Mouse (Mus musculus) inflammation-experienced regulatory T-cells, adult 6 months (primary cell): ENCODE data around the gene Sestd1. TPM values are rescaled to one million over a fixed set of nuclear protein-coding genes. Genes with fewer than 3 reads are reported as not detected.

ENCODE experiments used
- ATAC-seq: one replicate; pipeline ENCODE4 v1.8.0; 2017
- polyA plus RNA-seq, 3 experiments: library from polyadenylated mRNA; unstranded; fragments of 100-300 nt; shearing (Covaris generic); gene quantifications; one replicate each; pipeline ENCODE4 v1.2.1; 2017

Gene Sestd1
- polyA plus RNA-seq, 3 experiments from 2014 or later = 0.05 to 0.33 TPM; not detected in 1

DNA sequence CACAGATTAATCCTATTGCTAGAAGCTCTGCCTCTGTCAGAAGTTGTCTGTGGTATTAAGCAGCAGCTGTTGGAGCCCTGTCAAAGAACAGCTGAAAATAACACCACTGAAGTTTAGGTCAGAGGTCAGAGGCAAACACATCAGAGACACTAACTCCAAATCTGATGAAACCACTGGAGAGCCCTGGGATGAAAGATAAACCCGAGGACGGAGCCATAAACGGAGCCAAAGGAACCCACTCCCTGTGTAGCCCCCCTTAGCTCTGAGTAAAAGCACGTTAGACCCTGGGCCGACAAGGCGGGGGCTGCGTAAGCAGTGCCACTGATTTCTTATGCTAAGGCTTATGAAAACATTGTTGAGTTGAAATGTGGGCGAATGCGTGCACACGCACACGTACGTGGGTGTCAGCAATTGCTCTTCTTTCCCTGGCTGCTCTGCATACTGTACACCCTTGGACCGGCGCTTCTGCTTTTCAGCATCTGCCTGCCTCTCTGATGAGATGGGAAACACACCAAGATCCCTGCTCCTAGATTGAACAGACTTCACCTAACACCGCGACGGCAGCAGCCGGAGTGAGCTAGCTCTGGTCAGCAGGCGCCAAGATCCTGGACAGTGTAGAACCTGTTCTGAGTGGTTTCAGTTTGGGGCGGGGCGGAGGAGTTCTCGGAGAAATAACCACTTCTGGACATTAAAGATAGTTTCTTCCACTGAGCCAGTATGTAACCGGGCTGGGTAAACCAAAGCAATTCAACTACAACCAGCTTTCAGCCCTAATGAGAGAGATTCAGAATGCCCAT, 108.8 kb downstream of the Sestd1 start:
- no peak for ATAC-seq

DNA sequence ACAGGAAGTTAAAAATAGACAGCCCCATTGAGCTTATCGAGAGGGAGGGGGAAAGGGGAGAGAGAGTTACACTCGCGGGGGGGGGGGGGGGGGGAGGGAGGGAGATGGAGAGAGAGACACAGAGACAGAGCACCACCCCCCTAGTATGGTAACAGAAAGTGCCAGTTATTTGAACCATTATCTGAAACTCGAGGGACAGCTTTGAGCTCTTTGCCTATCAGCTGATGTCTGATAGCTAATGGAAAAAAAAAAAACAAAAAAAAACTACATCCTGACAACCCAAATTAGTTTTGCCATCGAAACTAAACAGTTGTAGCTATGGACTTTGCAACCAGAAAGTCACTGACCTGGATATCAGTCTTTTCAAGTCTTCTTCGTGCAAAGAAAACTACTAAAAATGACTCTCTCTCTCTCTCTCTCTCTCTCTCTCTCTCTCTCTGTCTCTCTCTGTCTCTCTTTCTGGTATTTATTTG, 109.7 kb downstream of the Sestd1 start, which contains the start of gene Ccdc141:
Ccdc141 (minus strand) TSS at position 4 of the 473 bp plus-strand sequence.
- ATAC-seq = no peak

DNA sequence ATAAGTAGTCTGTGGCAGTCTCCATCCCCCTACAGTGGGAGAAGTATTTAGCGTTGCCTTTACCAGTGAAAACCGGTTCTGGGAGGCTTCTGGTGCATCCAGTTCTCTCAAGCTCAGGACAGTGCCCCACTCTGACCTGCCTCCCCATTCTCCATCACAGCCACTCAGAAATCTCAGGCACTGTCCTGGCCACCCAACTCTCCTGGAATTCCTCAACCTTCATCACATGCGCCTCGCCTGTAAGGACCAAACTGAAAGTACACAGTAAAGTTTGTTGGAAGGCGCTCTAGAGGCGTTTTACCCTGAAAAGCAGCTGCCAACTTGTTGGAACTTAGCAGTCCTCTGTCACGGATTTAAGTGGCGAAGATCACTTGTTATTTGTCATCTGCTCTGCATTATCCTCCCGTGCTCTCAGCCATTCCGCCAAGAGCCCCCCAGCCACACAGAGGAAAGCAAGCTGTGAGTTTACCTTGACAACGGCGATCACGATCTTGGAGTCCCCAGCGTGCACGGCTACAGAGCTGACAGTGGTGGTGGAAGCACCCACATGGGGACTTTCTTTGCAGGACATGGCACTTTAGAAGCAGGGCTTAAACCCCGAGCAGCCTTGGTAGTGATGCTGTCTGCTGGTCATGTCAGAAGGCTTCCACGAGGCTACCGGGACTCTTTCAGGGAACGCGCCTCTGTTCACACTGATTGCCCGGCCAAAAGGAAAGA, 110.3 kb downstream of the Sestd1 start:
- ATAC-seq = peak; percentile 64

DNA sequence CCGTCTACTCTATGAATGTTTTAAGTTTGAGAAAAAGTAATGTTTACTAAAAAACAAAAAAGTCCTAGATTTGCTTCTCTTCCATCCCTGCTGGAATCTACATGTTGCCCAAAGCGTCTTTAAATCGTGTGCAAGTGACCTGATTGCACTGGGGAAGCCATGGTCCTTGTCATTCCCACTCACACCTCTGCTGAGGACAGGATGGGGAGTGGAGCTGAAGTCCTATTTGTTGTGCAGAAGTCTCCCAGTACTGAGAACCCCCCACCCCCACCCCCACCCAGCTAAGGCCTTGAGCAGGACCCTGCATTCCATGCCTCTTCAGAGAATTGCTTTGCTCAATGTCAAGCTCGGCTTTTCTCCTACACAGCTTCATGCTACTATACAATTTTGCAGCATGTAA, 111.2 kb downstream of the Sestd1 start:
- no peak for ATAC-seq

DNA sequence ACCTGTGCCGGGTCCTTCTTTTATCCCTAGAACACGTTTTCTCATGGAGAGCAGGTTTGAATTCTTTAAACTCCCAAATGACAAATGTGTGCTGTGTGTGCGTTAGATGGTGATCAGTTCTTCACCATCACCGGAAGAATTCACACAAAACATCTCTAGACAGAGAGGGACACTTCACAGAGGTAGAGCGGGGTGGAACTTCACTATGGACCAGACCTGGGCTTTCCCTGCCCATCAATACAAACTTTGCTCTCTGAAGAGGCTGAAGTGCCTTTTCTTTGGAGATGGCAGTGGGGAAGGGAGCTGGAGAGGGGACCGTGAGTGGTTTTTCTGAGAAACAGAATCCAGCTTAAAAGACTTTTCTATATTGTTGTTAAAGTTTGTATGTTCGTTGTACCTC, 111.6 kb downstream of the Sestd1 start:
- ATAC-seq = no peak

DNA sequence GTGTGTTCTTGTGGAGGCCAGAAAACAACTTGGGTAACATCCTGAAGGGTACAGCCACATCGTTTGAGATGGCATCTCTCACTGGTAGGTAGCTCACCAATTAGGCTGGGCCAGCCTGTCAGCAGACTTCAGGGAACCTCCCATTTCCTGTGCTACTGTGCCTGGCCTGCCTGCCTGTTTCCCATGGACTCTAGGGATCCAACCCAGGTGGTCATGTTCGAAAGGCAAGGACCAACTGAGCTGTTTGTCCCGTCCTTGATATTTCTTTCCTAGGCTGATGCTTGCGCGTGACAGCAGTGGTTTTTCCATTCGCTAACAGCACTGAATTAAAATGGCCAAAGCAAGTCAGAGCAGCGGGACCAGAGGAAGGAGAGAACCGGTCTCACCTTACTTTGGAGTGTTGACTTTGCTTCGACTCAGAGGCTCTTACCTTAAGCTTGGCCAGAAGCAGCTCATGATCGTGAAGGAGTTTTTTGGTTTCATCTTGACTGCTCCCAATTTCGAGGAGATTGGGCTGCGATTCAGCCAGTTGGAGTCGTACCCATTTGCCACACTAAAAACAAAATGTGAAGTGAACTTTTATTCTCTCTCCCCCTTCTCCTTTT, 112.2 kb downstream of the Sestd1 start:
- ATAC-seq = no peak

DNA sequence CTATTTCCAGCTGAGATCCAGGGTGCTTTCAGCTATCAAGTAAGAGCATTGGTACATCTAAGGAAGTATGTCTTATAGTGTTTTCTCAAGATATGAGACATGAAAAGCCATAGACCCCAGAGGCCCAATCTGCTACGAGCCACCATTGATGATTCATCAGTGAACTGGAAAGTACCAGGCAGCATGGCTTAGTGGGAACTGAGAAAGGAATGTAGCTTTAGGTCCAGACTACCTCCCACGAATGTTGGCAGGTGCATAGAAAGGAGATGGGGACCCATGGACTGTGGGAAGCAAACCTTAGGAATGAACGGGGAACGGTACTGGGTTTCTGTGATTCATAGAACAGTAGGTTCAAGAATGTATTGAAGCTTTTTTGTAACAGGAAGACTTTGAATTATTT, 114.0 kb downstream of the Sestd1 start:
- no peak for ATAC-seq

DNA sequence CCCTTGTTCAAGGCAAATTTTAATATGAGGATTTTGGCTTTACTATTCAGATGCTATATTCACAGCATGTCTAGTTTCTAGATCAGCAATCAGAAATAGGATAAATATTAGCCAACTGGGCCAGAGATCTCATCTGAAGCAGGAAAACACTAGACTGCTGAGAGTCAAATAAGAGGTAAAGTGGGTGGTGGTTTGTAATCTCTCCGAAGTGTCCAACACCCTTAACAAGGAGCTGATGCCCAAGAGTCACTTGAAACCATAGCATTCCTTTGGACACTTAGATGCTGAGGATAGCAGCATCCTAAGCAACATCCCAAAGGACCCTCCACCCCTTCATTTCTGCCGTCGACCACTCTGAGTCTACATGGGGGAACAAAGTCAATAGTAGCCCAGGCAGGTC, 115.7 kb downstream of the Sestd1 start:
- no peak for ATAC-seq

DNA sequence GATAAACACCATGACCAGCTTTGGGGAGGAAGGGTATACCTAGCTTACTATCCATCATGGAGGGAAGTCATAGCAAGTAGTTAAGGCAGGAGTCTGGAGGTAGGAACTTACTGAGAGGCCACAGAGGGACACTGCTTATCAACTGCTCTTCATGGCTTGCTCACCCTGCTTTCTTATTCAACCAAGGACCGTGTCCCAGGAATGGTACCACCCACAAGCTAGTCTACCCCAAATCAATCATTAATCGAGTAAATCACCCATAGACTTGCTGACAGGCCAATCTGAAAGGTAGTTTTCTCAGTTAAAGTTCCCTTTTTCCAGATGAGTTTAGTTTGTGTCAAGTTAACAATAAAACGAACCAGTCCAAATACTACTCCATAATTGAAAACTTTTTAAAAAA, 117.0 kb downstream of the Sestd1 start:
- no peak for ATAC-seq

DNA sequence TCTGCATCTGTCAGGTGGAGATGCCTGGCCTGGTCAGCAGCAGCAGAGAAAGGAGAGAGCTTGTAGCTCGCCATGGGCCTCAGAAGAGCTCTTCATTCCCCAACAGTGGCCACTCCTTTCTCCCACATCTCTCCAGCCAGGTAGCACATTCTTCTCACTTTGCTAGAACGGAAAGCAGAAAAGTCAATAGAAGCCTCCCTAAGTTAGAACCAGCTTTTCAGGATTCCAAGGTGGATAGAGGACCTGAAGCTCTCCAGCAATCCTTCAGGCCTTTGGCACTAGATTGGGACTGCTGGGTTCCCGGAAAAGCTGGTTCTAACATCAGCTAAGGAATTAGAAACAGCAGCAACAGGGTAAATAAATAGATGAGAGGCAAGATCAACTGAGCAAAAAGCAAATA, 118.3 kb downstream of the Sestd1 start:
- ATAC-seq = no peak

DNA sequence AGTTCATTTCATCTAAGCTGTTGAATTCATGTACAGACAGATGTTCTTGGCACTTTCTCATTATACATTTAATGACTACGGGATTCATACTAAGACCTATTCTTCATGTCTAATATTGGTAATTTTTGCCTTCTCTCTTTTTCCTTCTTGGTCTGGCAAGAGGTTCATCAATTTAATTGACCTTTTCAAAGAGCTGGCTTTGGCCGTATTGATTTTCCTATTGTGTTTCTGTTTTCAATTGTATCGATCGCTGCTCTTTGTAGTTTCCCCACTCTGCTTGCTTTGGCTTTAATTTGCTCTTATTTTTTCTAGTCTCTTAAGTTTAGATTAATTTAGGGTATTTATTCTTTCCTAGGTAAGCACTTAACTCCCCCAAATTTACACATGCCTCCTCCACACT, 122.8 kb downstream of the Sestd1 start:
- no peak for ATAC-seq

DNA sequence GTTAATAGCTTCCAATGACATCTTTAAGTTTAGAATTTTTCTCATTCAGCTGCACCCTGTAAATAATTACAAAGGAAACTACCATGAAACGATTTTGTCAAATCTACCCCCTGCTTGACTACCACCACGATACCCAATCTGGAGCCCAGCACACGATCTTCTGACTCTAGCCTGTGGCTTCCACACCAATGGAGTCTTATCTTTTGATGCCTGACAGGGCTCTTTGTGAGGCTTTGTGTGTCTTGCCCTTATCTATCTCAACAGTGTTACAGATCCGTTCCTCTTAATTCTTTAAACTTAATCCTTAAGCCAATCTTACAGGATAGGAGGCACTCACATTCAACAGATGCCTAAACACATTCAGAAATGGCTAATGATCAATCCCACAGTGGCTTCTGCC, 126.3 kb downstream of the Sestd1 start:
- no peak for ATAC-seq

DNA sequence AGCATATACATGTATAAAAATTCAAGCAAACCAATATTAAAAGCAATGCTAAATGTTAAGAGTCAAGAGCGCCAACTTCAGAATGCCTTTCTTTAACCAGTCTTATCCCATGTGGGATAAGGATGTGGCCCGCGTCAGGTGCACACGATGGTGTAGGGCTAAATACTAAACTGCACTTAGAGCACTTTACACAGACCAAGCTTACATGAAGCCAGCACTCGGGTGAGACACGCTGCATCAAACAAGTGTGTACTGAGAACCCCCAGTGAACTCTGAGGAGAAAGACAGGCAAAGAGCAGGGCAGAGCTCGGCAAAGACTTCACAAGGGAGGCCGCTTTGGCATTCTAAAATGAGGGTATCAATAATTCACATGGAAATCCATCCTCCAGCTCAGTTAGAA, 129.1 kb downstream of the Sestd1 start:
- ATAC-seq = no peak

DNA sequence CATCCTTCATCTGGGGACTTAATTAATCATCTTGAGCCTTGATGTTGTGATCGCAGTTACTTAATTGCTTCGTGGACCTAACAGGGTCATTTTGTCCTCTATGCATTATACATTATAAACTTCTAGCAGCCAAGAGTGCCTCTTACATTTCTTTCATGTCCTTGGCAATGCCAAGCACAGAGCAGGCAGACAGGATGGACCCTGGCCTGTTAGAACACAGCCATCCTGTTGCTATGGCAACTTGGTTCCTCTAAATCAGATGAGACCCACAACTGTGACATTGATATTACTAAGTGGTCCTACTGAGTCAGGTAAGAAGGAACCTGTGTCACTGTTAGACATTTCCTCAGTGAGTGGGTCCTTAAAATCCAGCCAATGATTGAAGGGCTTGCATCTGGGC, 130.8 kb downstream of the Sestd1 start:
- ATAC-seq = no peak

DNA sequence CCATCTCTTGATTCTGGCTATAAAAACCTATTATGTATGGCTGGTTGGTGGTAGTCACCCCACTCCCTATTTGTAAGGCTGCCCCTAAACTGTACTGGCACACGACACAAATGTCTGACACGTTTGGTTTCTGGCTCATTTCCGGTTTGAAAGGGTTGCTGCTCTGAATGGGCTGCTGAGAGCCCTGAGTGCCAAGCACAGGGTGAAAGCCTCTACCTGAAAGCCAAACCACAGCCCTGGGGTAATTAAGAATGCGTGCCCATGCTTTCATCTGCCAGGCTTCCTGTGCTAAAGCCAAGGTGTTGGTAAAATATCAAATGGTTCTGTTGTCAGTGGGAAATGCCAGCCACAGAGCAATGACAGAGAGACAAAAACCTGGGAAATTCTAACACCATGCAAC, 132.2 kb downstream of the Sestd1 start:
- ATAC-seq = no peak

DNA sequence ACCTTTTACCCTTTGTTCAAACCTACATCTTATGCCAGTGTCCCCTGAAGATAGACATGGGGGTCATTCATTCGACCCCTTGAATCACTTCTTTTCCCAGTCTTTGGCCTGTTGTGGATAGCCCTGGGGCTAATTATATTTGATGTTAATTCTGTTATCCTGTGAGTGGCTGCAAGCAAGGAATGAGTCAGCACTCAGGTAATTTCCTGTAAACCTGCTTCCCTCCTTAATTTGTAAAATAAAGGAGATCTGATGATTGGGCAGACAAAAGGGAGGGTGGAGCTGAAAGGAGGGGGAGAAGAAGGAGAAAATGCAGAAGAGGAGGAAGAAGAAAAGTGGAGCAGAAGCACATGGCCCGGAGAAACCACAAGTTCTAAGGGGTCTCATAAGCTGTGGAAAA, 133.4 kb downstream of the Sestd1 start:
- ATAC-seq = no peak

DNA sequence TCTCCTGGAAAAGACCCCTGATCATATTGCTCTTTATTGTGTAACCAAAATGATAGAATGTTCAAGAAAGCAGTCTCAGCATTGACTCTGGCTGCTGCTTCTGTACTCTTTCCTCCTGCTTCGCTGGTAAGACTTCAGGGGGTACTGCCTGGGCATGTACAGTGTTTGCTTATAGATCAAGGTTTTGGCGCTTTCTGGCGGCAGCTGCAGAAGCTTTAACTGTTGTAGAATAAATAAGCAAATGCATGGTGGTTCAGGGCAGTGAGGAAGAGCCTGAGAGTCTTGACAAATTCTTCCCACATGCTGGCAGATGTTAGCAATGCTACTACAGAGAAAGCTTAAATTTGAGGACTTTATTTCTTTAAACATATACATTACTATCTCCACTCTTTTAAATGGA, 134.1 kb downstream of the Sestd1 start:
- ATAC-seq = no peak

DNA sequence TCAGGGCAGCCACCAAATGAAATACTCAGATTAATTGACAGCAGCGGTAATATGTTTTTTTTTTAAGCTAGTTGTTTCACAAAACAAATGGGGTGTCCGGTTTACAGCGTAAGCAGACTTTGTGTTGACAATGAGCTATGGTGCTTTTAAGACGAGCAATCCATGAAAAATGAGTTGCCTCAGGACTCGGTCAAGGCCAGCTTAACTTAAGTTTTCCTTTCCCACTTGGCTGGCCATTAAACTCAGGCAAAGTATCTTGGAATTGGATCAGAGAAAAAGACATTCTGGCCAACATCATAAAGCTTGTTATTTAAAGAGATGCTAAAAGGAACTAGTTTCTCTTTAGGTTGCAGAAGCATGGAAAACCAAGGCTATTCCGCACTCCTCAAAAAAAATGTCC, 136.9 kb downstream of the Sestd1 start:
- no peak for ATAC-seq

DNA sequence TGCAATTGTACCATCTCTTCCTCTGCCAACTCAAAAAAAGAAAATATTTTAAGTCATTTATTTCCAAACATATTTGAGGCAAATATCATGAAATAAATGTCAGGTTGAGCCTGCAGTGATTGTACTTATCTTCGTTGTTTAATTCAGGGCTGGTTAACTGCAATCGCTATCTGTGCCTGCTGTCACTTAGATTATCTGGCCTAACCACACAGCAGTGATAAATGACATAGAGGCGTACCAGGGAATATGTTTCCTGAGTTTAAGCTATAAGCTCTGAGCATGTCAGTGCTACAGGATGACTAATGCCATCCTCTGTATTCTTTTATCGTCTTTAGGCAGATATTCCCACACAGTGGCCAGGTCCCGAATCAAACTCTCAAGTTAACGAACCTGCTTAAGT, 141.5 kb downstream of the Sestd1 start:
- ATAC-seq = no peak

DNA sequence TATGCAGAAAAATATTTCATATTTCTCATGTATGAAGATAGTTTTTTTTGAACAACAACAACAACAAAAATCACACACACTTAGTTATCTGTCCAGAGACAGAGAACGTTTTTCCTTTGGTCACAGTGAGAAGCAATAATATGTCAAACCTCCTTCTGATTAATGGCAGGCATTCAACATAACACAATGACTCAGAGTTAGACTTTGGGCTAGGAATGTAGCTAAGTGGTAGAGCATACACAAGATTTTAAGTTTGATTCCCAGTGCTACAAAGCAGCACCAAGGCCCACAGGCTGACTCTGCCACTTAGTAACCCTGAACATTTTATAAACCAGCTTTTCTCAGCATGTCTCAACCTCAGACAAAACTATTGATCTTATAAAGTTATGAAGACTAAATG, 145.5 kb downstream of the Sestd1 start:
- no peak for ATAC-seq

DNA sequence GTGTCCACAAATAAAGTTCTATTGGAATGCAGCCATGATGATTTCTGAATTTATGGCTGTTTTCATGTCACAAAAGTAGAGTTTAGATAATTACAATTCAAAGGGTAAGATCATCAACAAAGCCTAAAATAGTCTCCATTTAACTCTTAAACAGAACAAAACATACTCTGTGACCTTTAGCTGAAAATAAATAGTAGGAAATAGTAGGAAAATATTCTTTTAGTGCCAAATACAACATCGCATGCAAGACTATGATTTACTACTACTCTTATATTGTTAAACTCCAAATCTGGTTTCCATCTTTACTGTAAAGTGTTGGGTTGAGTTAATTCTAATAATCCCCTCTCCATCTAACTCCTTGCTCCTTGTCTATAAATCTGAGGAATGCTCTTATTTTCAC, 147.0 kb downstream of the Sestd1 start:
- no peak for ATAC-seq
